Mouse (Mus musculus) skeletal muscle tissue, adult 2 months (tissue): ENCODE results near the gene Hinfp.
A peak's percentile ranks its signal among the peaks of the same experiment; 100 is the strongest.
"Not testable (repeated sequence)": the region's sequence is repeated elsewhere in the genome, so short reads cannot be mapped to it uniquely, and the experiment has no call there.

ENCODE experiments used
- DNase-seq: peaks from one replicate; pipeline ENCODE4 v3.0.0-alpha.2; 2012; ENCODE audit warnings: low read depth, low spot score

Gene Hinfp

GRCm38 (mm10) chr9:44305466-44306079, at the start of gene Hinfp:
TSS of gene Hinfp (minus strand) at chr9:44305671.
- peak; percentile 99 for DNase-seq

GRCm38 (mm10) chr9:44353142-44353541, 47.7 kb upstream of the Hinfp start:
- no peak for DNase-seq

GRCm38 (mm10) chr9:44352337-44352736, 46.9 kb upstream of the Hinfp start:
- no peak for DNase-seq

GRCm38 (mm10) chr9:44351396-44351795, 45.9 kb upstream of the Hinfp start:
- DNase-seq = no peak

GRCm38 (mm10) chr9:44348546-44348945, 43.1 kb upstream of the Hinfp start:
- no peak for DNase-seq

- no peak for DNase-seq
Measured at GRCm38 (mm10) chr9:44347621-44348020, 42.1 kb upstream of the Hinfp start.

- DNase-seq = no peak
Measured at GRCm38 (mm10) chr9:44347166-44347565, 41.7 kb upstream of the Hinfp start.

- DNase-seq = no peak
Measured at GRCm38 (mm10) chr9:44345570-44346433, 40.3 kb upstream of the Hinfp start.

GRCm38 (mm10) chr9:44343781-44344421, 38.4 kb upstream of the Hinfp start, which contains the start of gene Hmbs:
TSS of gene Hmbs (minus strand) at chr9:44344228.
- peak; percentile 86 for DNase-seq

GRCm38 (mm10) chr9:44343290-44343689, 37.8 kb upstream of the Hinfp start:
- no peak for DNase-seq

- no peak for DNase-seq
Measured at GRCm38 (mm10) chr9:44342605-44343004, 37.1 kb upstream of the Hinfp start.

- DNase-seq = no peak
Measured at GRCm38 (mm10) chr9:44342173-44342572, 36.7 kb upstream of the Hinfp start.

- DNase-seq = no peak
Measured at GRCm38 (mm10) chr9:44341487-44341886, 36.0 kb upstream of the Hinfp start.

- DNase-seq = no peak
Measured at GRCm38 (mm10) chr9:44338574-44338973, 33.1 kb upstream of the Hinfp start.

- DNase-seq = no peak
Measured at GRCm38 (mm10) chr9:44337436-44338169, 32.1 kb upstream of the Hinfp start.

GRCm38 (mm10) chr9:44336964-44337363, 31.5 kb upstream of the Hinfp start:
- DNase-seq = no peak

GRCm38 (mm10) chr9:44336513-44336912, 31.0 kb upstream of the Hinfp start:
- not testable (repeated sequence) for DNase-seq

- DNase-seq = no peak
Measured at GRCm38 (mm10) chr9:44336093-44336406, 30.6 kb upstream of the Hinfp start.

- no peak for DNase-seq
Measured at GRCm38 (mm10) chr9:44335331-44336092, 30.0 kb upstream of the Hinfp start.

GRCm38 (mm10) chr9:44334396-44335330, 29.2 kb upstream of the Hinfp start, which contains the start of gene H2afx:
TSS of gene H2afx (plus strand) at chr9:44334694.
- peak; percentile 100 for DNase-seq
